ENCODE assay signal across 10 mouse cellular contexts in the genomic region with DNA sequence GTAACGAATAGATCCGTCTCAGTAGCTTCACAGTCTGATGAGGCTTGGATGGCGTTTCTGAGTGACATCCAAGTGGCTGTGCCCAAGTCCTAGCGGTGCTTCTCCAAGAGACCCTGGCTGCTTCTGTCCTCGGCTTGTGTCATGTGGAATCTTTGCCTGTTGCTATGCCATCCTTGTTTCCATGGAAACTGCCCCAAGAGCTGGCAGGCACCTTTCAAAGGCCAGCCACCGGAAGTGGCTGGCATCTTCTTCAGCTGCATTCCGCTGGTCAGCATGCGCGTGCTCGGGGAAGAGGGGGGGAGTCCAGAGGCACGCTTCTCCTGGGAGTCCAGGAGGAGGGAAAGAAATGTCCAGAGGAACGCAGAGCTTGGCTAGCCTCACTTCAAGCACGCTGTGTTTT.
A peak's percentile ranks its signal among the peaks of the same experiment; 100 is the strongest.
DNase-seq lines count a peak whose midpoint lies in the region; ATAC-seq lines count a peak whose summit lies in the region.
"Had no signal": no experiment of that assay in that cellular context is flagged by ENCODE, and none has a peak within 500 bp of the region (broad histone marks: within the 10 kb centered on the region; RNA-seq: fewer than 3 reads in every experiment).

No protein-coding gene starts in this region.

- H3K27me3 ChIP-seq in embryonic facial prominence, embryonic 10.5 days (replicated peaks; ENCODE audit: low read depth, poor library complexity, severe bottlenecking), result no peaks in the 10 kb centered on the region
- H3K27me3 ChIP-seq in midbrain, embryonic 14.5 days (ENCODE audit: control insufficient read depth, insufficient read depth, low read length), result no peaks in the 10 kb centered on the region
- no peaks in the 10 kb centered on the region for H3K27me3 ChIP-seq in kidney, embryonic 16.5 days (ENCODE audit: insufficient read depth, low read length)
- H3K27me3 ChIP-seq: embryonic facial prominence, embryonic 15.5 days had no signal

- DNase-seq in brain, adult 2 months (ENCODE audit: low read depth, low spot score), result peak; percentile 92
- DNase-seq in embryonic facial prominence, embryonic 10.5 days (ENCODE audit: low spot score), result peak; percentile 18
- DNase-seq in layer of hippocampus, adult 11-12 months (ENCODE audit: low spot score), result peak; percentile 71
- DNase-seq in midbrain, embryonic 14.5 days, result peak; percentile 88
- no peak for DNase-seq in ovary, postnatal 36 days (ENCODE audit: low spot score)

- no peak overlapping the region for H3K4me3 ChIP-seq in embryonic facial prominence, embryonic 10.5 days
- H3K4me3 ChIP-seq in midbrain, embryonic 14.5 days (replicated peaks; ENCODE audit: low read depth, low read length), result no peak overlapping the region
- H3K4me3 ChIP-seq in kidney, embryonic 16.5 days (ENCODE audit: low read length), result no peak overlapping the region
- H3K4me3 ChIP-seq: embryonic facial prominence, embryonic 15.5 days had no signal

- H3K4me1 ChIP-seq in embryonic facial prominence, embryonic 10.5 days, result peaks cover 7% of the 10 kb centered on the region
- H3K4me1 ChIP-seq in midbrain, embryonic 14.5 days (ENCODE audit: control insufficient read depth, insufficient read depth, low read length), result peaks cover 17% of the 10 kb centered on the region
- H3K4me1 ChIP-seq in kidney, embryonic 16.5 days (ENCODE audit: insufficient read depth, low read length), result no peaks in the 10 kb centered on the region
- H3K4me1 ChIP-seq: embryonic facial prominence, embryonic 15.5 days had no signal

- H3K9me3 ChIP-seq in embryonic facial prominence, embryonic 10.5 days, result no peaks in the 10 kb centered on the region
- no peaks in the 10 kb centered on the region for H3K9me3 ChIP-seq in midbrain, embryonic 14.5 days (ENCODE audit: control insufficient read depth, low read length)
- no peaks in the 10 kb centered on the region for H3K9me3 ChIP-seq in kidney, embryonic 16.5 days (ENCODE audit: low read length)
- H3K9me3 ChIP-seq: embryonic facial prominence, embryonic 15.5 days had no signal

- no peak overlapping the region for H3K9ac ChIP-seq in midbrain, embryonic 14.5 days (replicated peaks; ENCODE audit: low read length)
- H3K9ac ChIP-seq in kidney, embryonic 16.5 days (replicated peaks; ENCODE audit: low read length), result no peak overlapping the region
- H3K9ac ChIP-seq: embryonic facial prominence, embryonic 15.5 days; liver, embryonic 14.5 days had no signal

- peak overlapping the region; percentile 39 for H3K4me2 ChIP-seq in midbrain, embryonic 14.5 days (ENCODE audit: low read length)
- no peak overlapping the region for H3K4me2 ChIP-seq in kidney, embryonic 16.5 days (replicated peaks; ENCODE audit: low read depth, low read length)
- H3K4me2 ChIP-seq: embryonic facial prominence, embryonic 15.5 days had no signal

- H3K36me3 ChIP-seq in embryonic facial prominence, embryonic 10.5 days (replicated peaks), result no peaks in the 10 kb centered on the region
- no peaks in the 10 kb centered on the region for H3K36me3 ChIP-seq in midbrain, embryonic 14.5 days (ENCODE audit: control insufficient read depth, insufficient read depth, low read length)
- H3K36me3 ChIP-seq in kidney, embryonic 16.5 days (ENCODE audit: insufficient read depth, low read length), result no peaks in the 10 kb centered on the region
- H3K36me3 ChIP-seq: embryonic facial prominence, embryonic 15.5 days had no signal

- WGBS in embryonic facial prominence, embryonic 10.5 days, result 44% methylated on average over 13 of the region's 13 CpGs
- WGBS in midbrain, embryonic 14.5 days, result 11% methylated on average over 13 of the region's 13 CpGs
- WGBS in kidney, embryonic 16.5 days, result 48% methylated on average over 13 of the region's 13 CpGs

- peak; percentile 27; the same call in 1 of the 2 replicates for ATAC-seq in midbrain, embryonic 14.5 days (ENCODE audit: low FRiP score, low TSS enrichment)
- ATAC-seq in activated CD4-positive, CD25-positive, alpha-beta regulatory T cell, adult 4 months, result no peak
- no peak for ATAC-seq in megakaryocyte-erythroid progenitor cell, adult 5-6 weeks (replicated peaks; ENCODE audit: low FRiP score, low TSS enrichment, poor library complexity, severe bottlenecking)
- ATAC-seq in kidney, embryonic 16.5 days (ENCODE audit: low FRiP score, low TSS enrichment), result no peak

- H3K27ac ChIP-seq in embryonic facial prominence, embryonic 10.5 days (replicated peaks), result no peak overlapping the region
- H3K27ac ChIP-seq in midbrain, embryonic 14.5 days (replicated peaks; ENCODE audit: low read depth, low read length), result peak overlapping the region; percentile 33; the same call in 1 of the 2 replicates
- no peak overlapping the region for H3K27ac ChIP-seq in kidney, embryonic 16.5 days (ENCODE audit: low read length)
- H3K27ac ChIP-seq: embryonic facial prominence, embryonic 15.5 days; liver, embryonic 14.5 days had no signal
